ENCODE assay signal across 27 mouse cellular contexts in genomic region chr13:109299511-109300250, GRCm38 (mm10).
DNase-seq lines count a peak whose midpoint lies in the region; ATAC-seq and TF ChIP-seq lines count a peak whose summit lies in the region.
"Had no signal": no experiment of that assay in that cellular context is flagged by ENCODE, and none has a peak within 500 bp of the region (broad histone marks: within the 10 kb centered on the region; RNA-seq: fewer than 3 reads in every experiment).

No protein-coding gene starts in this region.

- no peaks in the 10 kb centered on the region for H3K27me3 ChIP-seq in cerebellum, adult 2 months (ENCODE audit: control insufficient read depth, insufficient read depth, low read length)
- H3K27me3 ChIP-seq in midbrain, postnatal 0 days (ENCODE audit: insufficient read depth, low read length): no peaks in the 10 kb centered on the region
- H3K27me3 ChIP-seq: embryonic facial prominence, embryonic 13.5 days; hindbrain, embryonic 15.5 days; intestine, embryonic 15.5 days; kidney, embryonic 15.5 days; limb, embryonic 15.5 days; liver, embryonic 15.5 days; midbrain, embryonic 12.5 days; neural tube, embryonic 13.5 days; stomach, embryonic 15.5 days had no signal

- TF ChIP-seq CTCF in cerebellum, adult 2 months (IDR thresholded peaks at IDR 0.05; ENCODE audit: borderline replicate concordance, insufficient read depth, low read depth, low read length): no peak
- TF ChIP-seq CTCF in bone marrow macrophage, adult 2 months (IDR thresholded peaks at IDR 0.05; ENCODE audit: low read depth, low read length): no peak
- no peak for TF ChIP-seq CTCF in midbrain, postnatal 0 days (IDR thresholded peaks at IDR 0.05)

- H3K9me3 ChIP-seq in midbrain, postnatal 0 days (ENCODE audit: low read length): no peaks in the 10 kb centered on the region
- H3K9me3 ChIP-seq: embryonic facial prominence, embryonic 13.5 days; G1E; hindbrain, embryonic 15.5 days; intestine, embryonic 15.5 days; kidney, embryonic 15.5 days; limb, embryonic 15.5 days; liver, embryonic 15.5 days; midbrain, embryonic 12.5 days; neural tube, embryonic 13.5 days; stomach, embryonic 15.5 days had no signal

- TF ChIP-seq POLR2A in cerebellum, adult 2 months (IDR thresholded peaks at IDR 0.05; ENCODE audit: borderline replicate concordance, insufficient read depth, low read length): no peak
- TF ChIP-seq POLR2A in bone marrow macrophage, adult 2 months (IDR thresholded peaks at IDR 0.05; ENCODE audit: borderline replicate concordance, low read depth, low read length): no peak

- H3K4me1 ChIP-seq in cerebellum, adult 2 months (ENCODE audit: control insufficient read depth, insufficient read depth, low read length): peaks cover 8% of the 10 kb centered on the region
- peaks cover 30% of the 10 kb centered on the region for H3K4me1 ChIP-seq in bone marrow macrophage, adult 2 months (ENCODE audit: control insufficient read depth, insufficient read depth, low read length)
- H3K4me1 ChIP-seq in midbrain, postnatal 0 days (ENCODE audit: insufficient read depth, low read length): 0 out of 2 replicates have a peak, but pooled peaks cover 2% of the 10 kb centered on the region
- H3K4me1 ChIP-seq: intestine, embryonic 15.5 days; kidney, embryonic 15.5 days; limb, embryonic 15.5 days; liver, embryonic 15.5 days; stomach, embryonic 15.5 days had no signal

- H3K79me2 ChIP-seq in macrophage (ENCODE audit: inconsistent target): no peaks in the 10 kb centered on the region

- H3K4me3 ChIP-seq in cerebellum, adult 2 months (replicated peaks; ENCODE audit: insufficient read depth, low read depth, low read length): no peak overlapping the region
- no peak overlapping the region for H3K4me3 ChIP-seq in bone marrow macrophage, adult 2 months (ENCODE audit: insufficient read depth, low read length)
- no peak overlapping the region for H3K4me3 ChIP-seq in macrophage (ENCODE audit: inconsistent target)
- H3K4me3 ChIP-seq in midbrain, postnatal 0 days (ENCODE audit: low read depth, low read length): no peak overlapping the region
- H3K4me3 ChIP-seq: embryonic facial prominence, embryonic 13.5 days; heart, adult 2 months; hindbrain, embryonic 15.5 days; intestine, embryonic 15.5 days; kidney, embryonic 15.5 days; limb, embryonic 15.5 days; liver, embryonic 15.5 days; midbrain, embryonic 12.5 days; neural tube, embryonic 13.5 days; stomach, embryonic 15.5 days had no signal

- H3K9ac ChIP-seq in midbrain, postnatal 0 days (replicated peaks; ENCODE audit: low read length, poor library complexity, severe bottlenecking): no peak overlapping the region
- H3K9ac ChIP-seq: embryonic facial prominence, embryonic 13.5 days; hindbrain, embryonic 15.5 days; intestine, embryonic 15.5 days; kidney, embryonic 15.5 days; limb, embryonic 15.5 days; liver, embryonic 15.5 days; midbrain, embryonic 12.5 days; neural tube, embryonic 13.5 days; stomach, embryonic 15.5 days had no signal

- no peak overlapping the region for H3K4me2 ChIP-seq in midbrain, postnatal 0 days (ENCODE audit: low read depth, low read length, poor library complexity, severe bottlenecking)
- H3K4me2 ChIP-seq: embryonic facial prominence, embryonic 13.5 days; hindbrain, embryonic 15.5 days; intestine, embryonic 15.5 days; kidney, embryonic 15.5 days; limb, embryonic 15.5 days; liver, embryonic 15.5 days; midbrain, embryonic 12.5 days; neural tube, embryonic 13.5 days; stomach, embryonic 15.5 days had no signal

- no peak for ATAC-seq in cerebellum, adult (ENCODE audit: insufficient number of reproducible peaks, low FRiP score, low TSS enrichment)
- no peak for ATAC-seq in midbrain, postnatal 0 days (ENCODE audit: low FRiP score)
- ATAC-seq: CD4-positive, CD25-positive, alpha-beta regulatory T cell, adult 4 months; intestine, embryonic 15.5 days; lung, postnatal 0 days had no signal

- DNase-seq in cerebellum, adult 2 months: peak in 1 of 2 experiments; percentile 24
- peak; percentile 42 for DNase-seq in layer of hippocampus, adult 9-11 months
- DNase-seq in layer of hippocampus, postnatal 25 days (ENCODE audit: extremely low spot score in 1 of 2, low spot score in 1 of 2): no peak
- no peak for DNase-seq in urinary bladder, adult 2 months (ENCODE audit: low spot score)
- no peak for DNase-seq in midbrain, postnatal 0 days (ENCODE audit: low spot score)
- DNase-seq: adrenal gland, postnatal 36 days; cerebellum, postnatal 10 days; gastrocnemius, postnatal 10 days; heart, postnatal 4 days; right cerebral cortex, postnatal 14 days; thymus, adult 2 months had no signal

- 0 out of 2 replicates have a peak overlapping the region, but pooled peaks have one; percentile 30 for H3K27ac ChIP-seq in cerebellum, adult 2 months (ENCODE audit: insufficient read depth, low read length)
- H3K27ac ChIP-seq in bone marrow macrophage, adult 2 months (ENCODE audit: insufficient read depth, low read depth, low read length): peak overlapping the region; percentile 80
- H3K27ac ChIP-seq in macrophage: peak overlapping the region; percentile 46
- no peak overlapping the region for H3K27ac ChIP-seq in midbrain, postnatal 0 days (ENCODE audit: low read depth, low read length)
- H3K27ac ChIP-seq: embryonic facial prominence, embryonic 13.5 days; heart, adult 2 months; hindbrain, embryonic 15.5 days; intestine, embryonic 15.5 days; kidney, embryonic 15.5 days; limb, embryonic 15.5 days; liver, embryonic 15.5 days; midbrain, embryonic 12.5 days; neural tube, embryonic 13.5 days; stomach, embryonic 15.5 days had no signal

- WGBS in cerebellum, adult 2 months: 84% methylated on average over 12 of the region's 12 CpGs
- WGBS in macrophage (ENCODE audit: missing documents): 94% methylated on average over 12 of the region's 12 CpGs
- WGBS in midbrain, postnatal 0 days: 83% methylated on average over 12 of the region's 12 CpGs

- H3K36me3 ChIP-seq in macrophage (ENCODE audit: inconsistent target): no peaks in the 10 kb centered on the region
- no peaks in the 10 kb centered on the region for H3K36me3 ChIP-seq in midbrain, postnatal 0 days (ENCODE audit: insufficient read depth, low read length)
- H3K36me3 ChIP-seq: embryonic facial prominence, embryonic 13.5 days; G1E; hindbrain, embryonic 15.5 days; intestine, embryonic 15.5 days; kidney, embryonic 15.5 days; limb, embryonic 15.5 days; liver, embryonic 15.5 days; midbrain, embryonic 12.5 days; neural tube, embryonic 13.5 days; stomach, embryonic 15.5 days had no signal
